Mouse (Mus musculus) naive thymus-derived CD4-positive, alpha-beta T cell, adult 5 months (primary cell): Measurements from ENCODE around the gene Mettl18. TPM values are rescaled to one million over a fixed set of nuclear protein-coding genes. Genes with fewer than 3 reads are reported as not detected.

ENCODE experiments used
- polyA plus RNA-seq: library from polyadenylated mRNA; unstranded; fragments of 100-300 nt; shearing (Covaris generic); gene quantifications from one replicate; pipeline ENCODE4 v1.2.1, GENCODE M21; 2017

Mettl18 gene
- 11.3 TPM for polyA plus RNA-seq

DNA sequence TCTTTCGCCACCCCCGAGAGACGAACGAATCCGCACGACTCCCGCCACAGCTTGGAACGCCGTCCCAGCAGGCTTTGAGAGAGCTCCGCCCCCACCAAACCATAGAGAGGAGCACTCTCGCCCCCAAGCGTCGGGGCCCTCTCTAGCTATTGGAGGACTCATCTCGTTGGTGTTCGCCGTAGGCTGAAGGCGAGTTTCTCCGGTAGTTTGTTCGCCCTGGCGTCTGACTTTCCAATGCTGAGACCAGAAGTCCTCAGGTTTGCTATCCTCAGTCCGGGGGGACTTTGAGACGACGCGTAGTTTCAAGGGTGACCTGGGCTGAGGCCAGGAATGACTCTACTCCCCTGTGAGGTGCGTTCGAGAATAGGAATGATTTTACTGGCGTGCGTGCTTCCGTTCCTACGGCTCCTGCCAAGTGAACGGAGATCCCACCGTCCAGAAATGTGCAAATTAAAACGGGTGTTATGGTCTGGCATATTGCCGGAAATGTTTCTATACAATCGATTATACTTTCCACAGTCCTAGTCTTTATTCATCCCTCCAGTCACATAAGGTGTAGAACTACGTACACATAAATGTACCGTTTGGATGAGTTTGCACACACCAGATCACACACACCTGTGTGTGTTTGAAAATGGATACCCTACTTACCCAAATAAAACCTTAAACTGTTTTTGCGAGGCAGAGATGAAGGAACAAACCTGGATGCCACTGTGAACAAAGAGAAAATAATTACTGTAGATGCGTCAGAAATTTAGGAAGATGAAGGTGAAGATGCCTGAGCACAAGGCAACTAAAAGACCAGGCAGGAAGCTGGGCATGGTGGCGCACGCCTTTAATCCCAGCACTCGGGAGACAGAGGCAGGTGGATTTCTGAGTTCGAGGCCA, at the start of gene Mettl18, which contains the start of gene BC055324:
TSS of gene Mettl18 (plus strand) at position 169 of the 888 bp plus-strand sequence.
TSS of gene BC055324 (minus strand) at position 76 of the 888 bp plus-strand sequence.

Other genes starting within 250 kb of the Mettl18 start
- gene Kifap3, start 215.3 kb upstream of the Mettl18 start, polyA plus RNA-seq, result 2.0 TPM
- gene Scyl3, start 65.8 kb upstream of the Mettl18 start, polyA plus RNA-seq, result 44.1 TPM
- 2.3 TPM for gene BC055324, start 93 bp upstream of the Mettl18 start, polyA plus RNA-seq
- gene Sele, start 53.3 kb downstream of the Mettl18 start, polyA plus RNA-seq, result 0.35 TPM
- 730 TPM for gene Sell, start 67.1 kb downstream of the Mettl18 start, polyA plus RNA-seq
- 0.67 TPM for gene Selp, start 120.4 kb downstream of the Mettl18 start, polyA plus RNA-seq
- gene F5, start 156.9 kb downstream of the Mettl18 start, polyA plus RNA-seq, result not detected